Mouse (Mus musculus) limb, embryonic 14.5 days (tissue): Measurements from ENCODE around the gene Ckap5. TPM values are rescaled to one million over a fixed set of nuclear protein-coding genes. Genes with fewer than 3 reads are reported as not detected.

Experiments used
- ATAC-seq: fragments of 200-750 bp; cut with Nextera tagmentation; 2 replicates; pipeline ENCODE4 v1.8.0; 2017; ENCODE audit warnings: low read depth, moderate number of reproducible peaks, moderate TSS enrichment; ENCODE audit not compliant: low FRiP score
- DNase-seq: peaks from one replicate; pipeline ENCODE4 v3.0.0-alpha.2; 2015; ENCODE audit warnings: low spot score
- H3K27ac ChIP-seq: fragments of 300-500 bp; sonication (generic); replicated peaks from 2 replicates; pipeline ENCODE4 v1.5.1; 2014; ENCODE audit warnings: low read depth, mild to moderate bottlenecking, low read length, moderate library complexity, mixed read lengths
- H3K27me3 ChIP-seq: fragments of 300-500 bp; sonication (generic); 2 replicates; pipeline ENCODE4 v1.6.1; 2014; ENCODE audit warnings: low read length, mixed read lengths; ENCODE audit not compliant: control insufficient read depth, insufficient read depth
- H3K36me3 ChIP-seq: fragments of 300-500 bp; sonication (generic); 2 replicates; pipeline ENCODE4 v1.6.1; 2014; ENCODE audit warnings: mild to moderate bottlenecking, low read length, moderate library complexity, mixed read lengths; ENCODE audit not compliant: control insufficient read depth, insufficient read depth
- H3K4me1 ChIP-seq: fragments of 300-500 bp; sonication (generic); 2 replicates; pipeline ENCODE4 v1.6.1; 2014; ENCODE audit warnings: antibody characterized with exemption, low read length, mixed read lengths; ENCODE audit not compliant: control insufficient read depth, insufficient read depth
- H3K4me2 ChIP-seq: fragments of 300-500 bp; sonication (generic); replicated peaks from 2 replicates; pipeline ENCODE4 v1.6.1; 2014; ENCODE audit warnings: low read depth, mild to moderate bottlenecking, low read length, moderate library complexity; ENCODE audit not compliant: severe bottlenecking
- H3K4me3 ChIP-seq: fragments of 300-500 bp; sonication (generic); replicated peaks from 2 replicates; pipeline ENCODE4 v1.5.1; 2014; ENCODE audit warnings: low read length
- H3K9ac ChIP-seq: fragments of 300-500 bp; sonication (generic); 2 replicates; pipeline ENCODE4 v1.6.1; 2014; ENCODE audit warnings: mild to moderate bottlenecking, low read depth, low read length, moderate library complexity; ENCODE audit not compliant: severe bottlenecking
- H3K9me3 ChIP-seq: fragments of 300-500 bp; sonication (generic); 2 replicates; pipeline ENCODE4 v1.6.1; 2016; ENCODE audit warnings: low read length; ENCODE audit not compliant: control insufficient read depth
- POLR2A ChIP-seq: fragments of 200-500 bp; IDR thresholded peaks from 2 replicates; pipeline ENCODE4 v1.8.0; 2012; ENCODE audit warnings: inconsistent platforms, mild to moderate bottlenecking, moderate library complexity, borderline replicate concordance; ENCODE audit not compliant: insufficient read depth, insufficient read length; ENCODE audit errors: extremely low read depth
- WGBS: fragments of 180-500 bp; shearing (Covaris S2); extraction: QIAGEN DNeasy Blood & Tissue Kit; methylation state at CpG from one replicate; pipeline ENCODE4 v1.1.7; 2014; 5-methylcytosine and 5-hydroxymethylcytosine counted together
- polyA plus RNA-seq, 2 experiments: library from polyadenylated mRNA; depleted of rRNA in 1 of 2; stranded (reverse) in 1 of 2; unstranded in 1 of 2; fragments of >200 nt; fragmentation: Nextera tagmentation in 1 of 2; extraction: Ambion mirVana in 1 of 2; gene quantifications; 2 replicates each; pipeline versions ENCODE4 v1.2.1 to v1.2.3; 2012 to 2014

The Ckap5 gene
- polyA plus RNA-seq, 2 experiments = 57.8 to 68.7 TPM

DNA sequence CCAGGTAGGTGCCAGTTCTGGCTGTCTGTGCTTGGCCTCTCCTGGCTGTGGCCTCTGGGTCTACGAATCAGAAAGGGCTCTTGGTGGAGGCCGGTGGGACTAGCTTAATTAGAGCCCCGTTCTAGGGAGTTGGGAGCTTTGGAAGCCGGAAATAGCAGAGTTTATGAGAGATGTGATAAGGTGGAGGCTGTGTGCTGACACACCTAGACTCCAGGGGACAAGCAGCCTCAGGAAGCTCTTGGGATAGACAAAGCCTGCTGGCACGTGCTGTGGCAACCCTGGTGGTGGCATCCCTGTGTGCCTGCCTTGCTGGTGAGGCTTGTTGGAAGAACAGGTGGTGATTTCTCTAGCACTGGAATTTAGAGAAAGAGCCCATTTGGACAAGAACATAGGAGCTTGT, 128.8 kb downstream of the Ckap5 start:
- H3K36me3 ChIP-seq = peaks cover 70% of the 10 kb centered on the region
- no peaks in the 10 kb centered on the region for H3K9me3 ChIP-seq
- 84% methylated on average over 5 of the region's 5 CpGs for WGBS
- H3K27ac ChIP-seq = no peak overlapping the region
- no peak overlapping the region for H3K4me2 ChIP-seq
- H3K4me1 ChIP-seq = peaks cover 6% of the 10 kb centered on the region; the same call in 1 of the 2 replicates
- H3K27me3 ChIP-seq = no peaks in the 10 kb centered on the region
- no peak for TF ChIP-seq POLR2A
- H3K4me3 ChIP-seq = no peak overlapping the region
- DNase-seq = no peak
- no peak for ATAC-seq
- H3K9ac ChIP-seq = no peak overlapping the region

DNA sequence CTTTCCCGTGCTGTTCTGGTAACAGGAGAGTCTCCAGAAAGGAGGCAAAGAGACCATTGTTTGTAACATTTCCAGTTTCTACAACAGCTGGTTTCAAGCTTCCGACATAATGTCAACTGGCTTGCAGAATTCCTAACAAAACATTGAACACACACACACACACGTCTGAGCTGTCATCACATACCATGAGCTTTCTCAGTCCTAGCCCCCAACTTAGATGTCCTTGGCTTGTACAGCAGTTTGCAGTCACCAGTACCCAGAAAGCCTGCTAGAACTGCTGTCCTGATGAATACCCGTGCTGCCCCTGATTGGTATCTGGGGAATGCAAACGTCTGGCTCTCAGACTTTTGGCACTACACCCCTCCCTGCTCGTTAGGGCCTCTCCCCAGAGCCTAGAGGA, 129.3 kb downstream of the Ckap5 start:
- Histone ChIP-seq H3K27ac (no peak overlapping the region), H3K4me3 (no peak overlapping the region), H3K4me2 (no peak overlapping the region), H3K36me3 (peaks cover 72% of the 10 kb centered on the region), H3K9me3 (no peaks in the 10 kb centered on the region), H3K9ac (no peak overlapping the region), H3K27me3 (no peaks in the 10 kb centered on the region), H3K4me1 (peaks cover 3% of the 10 kb centered on the region; the same call in 1 of the 2 replicates)
- DNase-seq = no peak
- TF ChIP-seq POLR2A = no peak
- no peak for ATAC-seq
- WGBS = 64% methylated on average over 6 of the region's 6 CpGs

DNA sequence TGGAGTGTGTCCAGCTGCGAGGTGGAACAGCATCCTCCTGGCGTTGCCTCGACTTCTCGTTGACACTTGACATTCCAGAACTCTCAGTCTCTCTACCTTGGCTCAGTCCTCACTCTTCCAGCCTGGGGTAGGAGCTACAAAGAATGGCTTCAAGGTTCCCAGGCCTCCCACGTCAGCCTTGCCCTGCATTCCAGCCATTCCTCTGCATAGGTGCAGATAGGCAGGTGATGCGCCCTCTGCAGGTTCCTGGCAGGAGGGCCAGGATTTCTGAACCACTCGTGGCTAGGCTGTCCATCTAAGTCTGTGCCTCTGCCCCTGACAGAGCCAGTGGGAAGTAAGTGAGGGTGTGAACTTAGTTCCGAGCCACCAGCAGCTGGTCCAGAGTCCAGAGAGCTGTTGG, 130.2 kb downstream of the Ckap5 start:
- WGBS = 69% methylated on average over 8 of the region's 8 CpGs
- H3K27me3 ChIP-seq = no peaks in the 10 kb centered on the region
- H3K4me1 ChIP-seq = no peaks in the 10 kb centered on the region
- no peak overlapping the region for H3K9ac ChIP-seq
- no peak overlapping the region for H3K27ac ChIP-seq
- H3K4me2 ChIP-seq = no peak overlapping the region
- H3K9me3 ChIP-seq = no peaks in the 10 kb centered on the region
- peaks cover 81% of the 10 kb centered on the region for H3K36me3 ChIP-seq
- no peak for TF ChIP-seq POLR2A
- no peak overlapping the region for H3K4me3 ChIP-seq
- DNase-seq = no peak
- ATAC-seq = no peak

DNA sequence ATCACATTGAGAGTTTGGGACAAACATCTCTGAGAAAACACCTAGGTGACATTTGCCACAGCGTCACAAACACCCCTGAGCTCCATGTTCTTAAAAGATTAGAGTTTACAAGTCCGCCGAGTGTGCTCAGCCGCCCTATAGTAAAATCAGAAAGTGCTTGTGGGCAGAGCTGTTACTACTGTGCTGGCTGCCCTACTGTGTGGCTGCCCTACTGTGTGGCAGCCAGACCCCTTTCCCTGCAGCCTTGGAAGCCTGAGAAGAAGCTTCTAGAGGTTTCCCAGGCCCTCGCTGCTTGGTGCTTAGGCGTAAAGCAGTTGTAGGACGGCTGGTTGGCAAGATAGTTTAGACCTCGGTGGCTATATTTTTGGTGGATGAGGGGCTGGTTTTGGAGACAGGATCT, 133.1 kb downstream of the Ckap5 start:
- no peak for DNase-seq
- WGBS = 95% methylated on average over 8 of the region's 8 CpGs
- no peak for TF ChIP-seq POLR2A

DNA sequence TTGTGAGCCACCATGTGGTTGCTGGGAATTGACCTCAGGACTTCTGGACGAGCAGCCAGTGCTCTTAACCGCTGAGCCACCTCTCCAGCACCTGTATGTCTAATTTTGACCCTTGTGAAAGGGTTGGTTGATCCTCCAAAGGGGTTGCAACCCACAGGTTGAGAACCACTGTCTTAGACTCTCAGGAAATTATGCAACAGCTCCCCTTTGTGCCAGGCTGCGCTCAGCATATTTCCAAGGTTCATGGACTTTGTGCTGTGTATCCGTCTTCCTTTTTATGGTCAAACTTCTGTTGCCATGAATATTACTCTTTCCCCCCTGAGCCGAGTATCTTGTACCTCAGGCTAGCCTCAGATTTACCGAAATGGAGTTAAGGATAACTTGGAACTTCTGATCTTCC, 134.4 kb downstream of the Ckap5 start:
- Histone ChIP-seq H3K27ac (no peak overlapping the region), H3K4me3 (no peak overlapping the region), H3K36me3 (peaks cover 86% of the 10 kb centered on the region), H3K9ac (no peak overlapping the region), H3K4me1 (no peaks in the 10 kb centered on the region), H3K27me3 (no peaks in the 10 kb centered on the region), H3K4me2 (no peak overlapping the region), H3K9me3 (no peaks in the 10 kb centered on the region)
- 92% methylated on average over 6 of the region's 6 CpGs for WGBS
- ATAC-seq (no peak), DNase-seq (no peak)
- no peak for TF ChIP-seq POLR2A

More for the DNA sequence above, 133.1 kb downstream of the Ckap5 start:
- Histone ChIP-seq H3K27me3 (no peaks in the 10 kb centered on the region), H3K9ac (no peak overlapping the region), H3K27ac (no peak overlapping the region), H3K9me3 (no peaks in the 10 kb centered on the region), H3K4me2 (no peak overlapping the region), H3K4me3 (no peak overlapping the region), H3K36me3 (peaks cover 93% of the 10 kb centered on the region), H3K4me1 (no peaks in the 10 kb centered on the region)
- no peak for ATAC-seq

DNA sequence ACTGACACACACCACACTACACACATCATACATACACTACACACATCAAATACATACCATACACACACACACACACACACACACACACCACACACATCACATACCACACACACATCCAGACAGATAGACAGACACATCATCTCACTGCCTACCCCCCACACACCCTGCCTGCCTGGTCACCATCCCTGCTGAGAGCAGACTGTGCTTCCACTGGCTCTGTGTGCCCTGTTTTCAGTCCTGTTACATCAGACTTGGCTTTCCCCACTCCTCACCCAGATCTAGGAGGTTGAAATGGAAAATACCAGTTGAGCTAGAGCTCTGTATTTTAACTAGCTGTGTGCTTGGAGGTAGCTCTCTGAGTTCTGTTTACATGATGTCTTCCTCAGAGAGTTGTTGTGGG, 138.2 kb downstream of the Ckap5 start:
- Histone ChIP-seq H3K9me3 (no peaks in the 10 kb centered on the region), H3K4me2 (no peak overlapping the region), H3K36me3 (peaks cover 87% of the 10 kb centered on the region), H3K27me3 (no peaks in the 10 kb centered on the region), H3K27ac (no peak overlapping the region), H3K9ac (no peak overlapping the region), H3K4me1 (no peaks in the 10 kb centered on the region), H3K4me3 (no peak overlapping the region)
- DNase-seq (no peak), ATAC-seq (no peak)
- no peak for TF ChIP-seq POLR2A
